Mouse (Mus musculus): ENCODE measurements at regions not wholly inside any gene's neighbourhood (a gene's known extent, or its start where the extent isn't known, plus 50 kb on each side); places are given as distances from the start of the nearest gene placed in this dataset.

DNA sequence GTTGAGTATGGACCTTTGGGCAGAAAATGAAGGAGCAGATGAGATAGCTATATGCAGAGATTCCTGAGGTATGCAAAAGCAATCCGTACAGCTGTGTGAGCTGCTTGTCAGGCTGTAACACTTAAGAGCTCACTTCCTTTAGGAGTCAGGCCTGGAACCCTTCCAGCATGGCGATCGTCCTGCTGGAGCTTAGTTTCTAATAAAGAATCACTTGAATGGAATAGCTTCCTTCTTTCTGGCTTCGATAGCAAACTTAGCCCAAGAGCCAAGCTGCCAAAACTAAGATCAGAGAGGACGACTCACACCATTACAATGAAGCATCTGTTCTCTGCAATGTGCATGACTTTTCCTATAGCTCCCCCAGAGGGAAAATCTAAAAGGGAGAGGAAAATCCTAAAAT, 253.4 kb upstream of the Amot start:
- DNase-seq = peak; percentile 1

DNA sequence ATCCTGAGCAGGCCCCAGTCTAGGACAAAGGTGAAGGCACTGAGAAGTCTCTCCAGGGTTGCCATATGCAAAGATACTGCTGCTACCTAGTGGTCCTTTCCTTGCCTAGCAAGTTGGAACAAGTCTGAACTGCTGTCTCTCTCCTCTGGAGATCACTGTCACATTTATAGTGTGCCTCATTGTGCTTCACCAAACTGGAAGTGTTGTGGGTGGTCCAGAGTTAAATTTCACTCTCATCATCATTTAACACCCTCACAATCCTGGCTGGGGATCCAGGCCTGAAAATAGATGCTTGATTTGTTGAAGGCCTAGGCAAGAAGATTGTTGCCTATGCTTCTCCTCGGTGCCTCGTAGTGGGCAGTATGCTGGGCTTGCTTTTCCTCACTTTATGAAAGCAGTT, 248.4 kb upstream of the Amot start:
- no peak for DNase-seq
